Mouse (Mus musculus) adrenal gland, postnatal 25 days (tissue): ENCODE results near the gene 4931428L18Rik. TPM values are rescaled to one million over a fixed set of nuclear protein-coding genes. Genes with fewer than 3 reads are reported as not detected.

Experiments used
- DNase-seq: peaks from one replicate; pipeline ENCODE4 v3.0.0; 2021; ENCODE audit warnings: mixed read lengths
- total RNA-seq: library from RNA; stranded (reverse); gene quantifications from 2 replicates; pipeline ENCODE4 v1.2.3, GENCODE M21; 2021

4931428L18Rik gene
- total RNA-seq, 1 experiment from 2014 or later, result not detected

- DNase-seq, result no peak
Observed at GRCm38 (mm10) chr1:31152799-31153426, 69.6 kb downstream of the 4931428L18Rik start.

- DNase-seq, result no peak
Observed at GRCm38 (mm10) chr1:31150546-31150945, 71.9 kb downstream of the 4931428L18Rik start.

GRCm38 (mm10) chr1:31149671-31150070, 72.8 kb downstream of the 4931428L18Rik start:
- DNase-seq, result no peak

- no peak for DNase-seq
Observed at GRCm38 (mm10) chr1:31143571-31143970, 78.9 kb downstream of the 4931428L18Rik start.

GRCm38 (mm10) chr1:31142288-31143094, 80.0 kb downstream of the 4931428L18Rik start:
- no peak for DNase-seq

GRCm38 (mm10) chr1:31138387-31138786, 84.1 kb downstream of the 4931428L18Rik start:
- no peak for DNase-seq

GRCm38 (mm10) chr1:31113466-31113865, 109.0 kb downstream of the 4931428L18Rik start:
- DNase-seq, result peak; percentile 7

GRCm38 (mm10) chr1:31107961-31108360, 114.5 kb downstream of the 4931428L18Rik start:
- DNase-seq, result no peak

GRCm38 (mm10) chr1:31102863-31103657, 119.4 kb downstream of the 4931428L18Rik start:
- DNase-seq, result no peak

GRCm38 (mm10) chr1:31102280-31102679, 120.2 kb downstream of the 4931428L18Rik start:
- no peak for DNase-seq

- no peak for DNase-seq
Observed at GRCm38 (mm10) chr1:31097208-31097607, 125.3 kb downstream of the 4931428L18Rik start.

GRCm38 (mm10) chr1:31096466-31096793, 126.1 kb downstream of the 4931428L18Rik start:
- DNase-seq, result no peak

- no peak for DNase-seq
Observed at GRCm38 (mm10) chr1:31095706-31096465, 126.6 kb downstream of the 4931428L18Rik start.

- DNase-seq, result no peak
Observed at GRCm38 (mm10) chr1:31094792-31095191, 127.7 kb downstream of the 4931428L18Rik start.

- DNase-seq, result no peak
Observed at GRCm38 (mm10) chr1:31093939-31094338, 128.5 kb downstream of the 4931428L18Rik start.

- DNase-seq, result no peak
Observed at GRCm38 (mm10) chr1:31088686-31089085, 133.8 kb downstream of the 4931428L18Rik start.

- no peak for DNase-seq
Observed at GRCm38 (mm10) chr1:31072523-31073370, 149.7 kb downstream of the 4931428L18Rik start.

GRCm38 (mm10) chr1:31071209-31071608, 151.3 kb downstream of the 4931428L18Rik start:
- no peak for DNase-seq

GRCm38 (mm10) chr1:31064817-31065740, 157.4 kb downstream of the 4931428L18Rik start:
- DNase-seq, result no peak

GRCm38 (mm10) chr1:31059806-31060205, 162.7 kb downstream of the 4931428L18Rik start:
- no peak for DNase-seq
